Mouse (Mus musculus) erythroid progenitor cell, adult 5-6 weeks (primary cell): ENCODE measurements at regions not wholly inside any gene's neighbourhood (a gene's known extent, or its start where the extent isn't known, plus 50 kb on each side); places are given as distances from the start of the nearest gene placed in this dataset.
"Not testable (repeated sequence)": the region's sequence is repeated elsewhere in the genome, so short reads cannot be mapped to it uniquely, and the experiment has no call there.

Experiments used
- ATAC-seq: replicated peaks from 2 replicates; pipeline ENCODE4 v1.8.0; 2016; ENCODE audit warnings: moderate number of reproducible peaks, mild to moderate bottlenecking, moderate TSS enrichment, inconsistent platforms; ENCODE audit not compliant: poor library complexity, low FRiP score, severe bottlenecking

GRCm38 (mm10) chr10:99558656-99559055 is 200.8 kb downstream of the Csl start:
- no peak for ATAC-seq

DNA sequence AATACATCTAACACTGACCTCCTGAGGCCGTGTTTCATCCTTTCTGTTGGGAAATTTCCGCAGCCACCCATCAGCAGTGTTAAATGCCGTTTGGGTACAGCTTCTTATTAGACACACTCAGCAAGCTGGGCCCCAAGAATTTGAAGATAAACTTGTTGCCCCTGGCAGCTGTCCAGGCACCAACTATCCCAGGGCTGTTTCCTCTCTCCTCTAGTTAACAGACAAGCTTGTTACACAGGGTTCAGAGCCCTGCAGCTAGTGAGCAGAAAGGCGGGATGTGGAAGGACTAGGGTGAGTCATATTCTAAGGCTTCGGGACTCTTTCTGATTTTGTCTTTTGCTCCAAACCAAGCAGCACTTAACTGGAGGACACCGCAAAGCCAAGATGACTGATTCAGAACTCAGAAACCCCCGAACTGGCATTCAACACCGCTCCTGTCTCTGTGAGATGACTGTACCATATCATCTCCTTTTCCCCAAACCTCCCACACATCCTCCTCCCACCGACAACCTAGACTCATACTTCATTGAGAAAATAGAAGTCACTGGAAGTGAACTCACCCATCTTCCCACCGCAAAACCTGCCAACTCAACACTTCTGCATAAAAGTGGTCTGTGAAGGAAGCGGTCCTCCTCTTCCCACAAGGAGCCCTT is 198.2 kb downstream of the Csl start:
- no peak for ATAC-seq

DNA sequence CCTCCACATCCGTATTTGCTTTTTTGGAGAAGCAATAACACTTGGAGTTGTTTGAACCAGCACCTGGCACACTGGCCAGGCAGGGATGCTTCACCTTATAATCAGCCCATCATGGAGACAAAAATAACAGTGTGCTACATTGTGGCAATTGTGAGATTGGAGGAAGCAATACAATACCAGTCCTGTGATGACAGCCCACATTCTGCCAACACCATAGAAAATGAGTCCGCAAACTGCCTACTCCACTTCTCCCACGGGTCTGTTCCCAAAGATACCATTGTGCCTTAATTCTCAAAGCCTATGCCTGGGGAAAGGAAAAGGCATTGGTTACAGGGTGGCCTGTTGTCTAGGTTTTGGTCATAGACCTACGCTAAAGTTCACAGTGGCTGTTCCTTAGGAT is 194.9 kb downstream of the Csl start:
- no peak for ATAC-seq

GRCm38 (mm10) chr10:99568424-99568823 is 191.0 kb downstream of the Csl start:
- no peak for ATAC-seq

- no peak for ATAC-seq
Measured at GRCm38 (mm10) chr10:99570190-99570589, 189.3 kb downstream of the Csl start.

GRCm38 (mm10) chr10:99573997-99574396 is 185.5 kb downstream of the Csl start:
- ATAC-seq = no peak

- no peak for ATAC-seq
Measured at GRCm38 (mm10) chr10:99575294-99575693, 184.2 kb downstream of the Csl start.

- ATAC-seq = no peak
Measured at GRCm38 (mm10) chr10:99576301-99576700, 183.2 kb downstream of the Csl start.

DNA sequence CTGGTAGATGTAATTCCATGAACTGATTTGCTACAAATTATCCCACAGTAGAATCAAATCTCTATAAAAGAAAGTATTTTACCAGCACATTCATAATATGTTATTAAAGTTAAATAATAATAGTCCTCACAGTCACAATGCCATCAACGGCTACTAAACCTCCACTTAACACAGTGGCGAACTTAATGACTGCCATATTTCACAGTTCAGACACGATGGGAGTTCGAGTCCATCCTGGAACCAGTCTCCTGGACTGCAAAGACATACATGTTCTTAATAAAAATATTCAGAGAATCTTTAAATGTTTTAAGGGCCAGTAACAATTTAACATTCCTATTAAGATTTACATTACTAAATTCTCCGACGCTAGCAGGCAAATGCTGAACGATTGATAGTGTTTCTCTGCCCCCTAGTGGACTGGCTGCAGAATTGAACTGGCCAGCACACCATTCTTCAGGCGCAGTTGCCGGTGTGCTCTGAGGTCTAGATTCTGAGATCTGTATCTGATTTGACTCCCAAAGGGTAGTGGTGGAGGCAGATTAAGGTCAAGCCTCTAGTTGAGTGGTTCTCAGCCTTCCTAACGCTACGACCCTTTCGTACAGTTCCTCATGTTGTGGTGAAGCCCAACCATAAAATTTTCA is 182.3 kb downstream of the Csl start:
- no peak for ATAC-seq

GRCm38 (mm10) chr10:99578366-99578765 is 181.1 kb downstream of the Csl start:
- ATAC-seq = no peak

DNA sequence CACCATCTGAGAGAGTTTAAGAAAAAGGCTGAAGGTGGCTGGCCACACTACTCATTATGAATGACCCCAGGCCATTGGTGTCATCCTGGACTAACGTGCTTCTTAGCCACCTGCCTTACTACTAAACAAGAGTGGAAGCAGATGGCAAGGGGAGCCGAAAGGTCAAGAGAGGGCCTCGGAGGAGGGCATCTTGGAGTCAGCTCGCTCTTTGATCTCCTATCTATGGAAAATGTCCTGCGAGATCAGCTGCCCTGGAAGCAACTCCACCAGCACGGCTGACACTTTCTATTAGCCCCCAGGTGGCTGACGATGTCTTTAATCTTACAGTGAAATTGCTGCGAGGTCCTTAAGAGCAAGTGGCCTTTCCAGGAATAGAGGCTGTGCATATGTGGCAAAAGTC is 179.3 kb downstream of the Csl start:
- no peak for ATAC-seq

DNA sequence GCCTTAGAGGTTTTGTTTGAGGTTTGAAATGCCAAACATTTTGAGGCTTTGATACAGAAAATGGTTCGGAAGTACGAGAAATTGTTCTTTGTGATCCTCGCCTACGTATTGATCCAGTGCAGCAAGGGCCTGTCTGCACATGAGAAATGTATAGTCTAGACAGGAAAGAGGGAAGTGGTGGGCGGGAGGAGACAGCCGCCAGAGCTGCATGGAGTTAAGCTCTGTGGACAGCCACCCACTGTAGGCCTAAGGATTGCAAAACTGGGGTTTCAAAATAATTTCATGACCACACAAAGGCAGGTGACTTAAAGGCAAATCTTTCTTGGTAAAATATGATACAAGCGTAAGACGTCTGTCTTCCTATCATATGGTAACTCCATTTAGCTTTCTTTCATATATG is 178.4 kb downstream of the Csl start:
- ATAC-seq = no peak

GRCm38 (mm10) chr10:99584855-99585254 is 174.6 kb downstream of the Csl start:
- ATAC-seq = no peak

DNA sequence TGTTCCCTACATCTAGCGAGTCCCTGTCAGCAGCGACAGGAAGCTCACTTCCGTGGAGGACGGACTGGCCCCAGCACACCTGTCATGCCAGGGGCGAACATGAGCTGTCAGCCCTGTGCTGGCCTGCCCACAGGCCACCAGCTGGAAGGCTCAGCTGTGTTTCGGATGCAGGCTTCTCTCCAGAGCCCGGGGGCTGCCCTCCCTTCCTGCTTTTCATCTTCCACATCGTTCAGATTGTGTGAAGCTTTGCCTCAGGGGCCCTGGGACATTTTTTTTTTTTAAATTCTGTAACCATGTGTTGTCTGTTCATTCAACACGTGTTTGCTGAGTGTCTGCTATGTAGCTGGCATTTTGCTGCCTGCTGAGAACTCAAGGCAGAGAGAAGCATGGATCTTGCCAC is 167.2 kb downstream of the Csl start:
- ATAC-seq = no peak

DNA sequence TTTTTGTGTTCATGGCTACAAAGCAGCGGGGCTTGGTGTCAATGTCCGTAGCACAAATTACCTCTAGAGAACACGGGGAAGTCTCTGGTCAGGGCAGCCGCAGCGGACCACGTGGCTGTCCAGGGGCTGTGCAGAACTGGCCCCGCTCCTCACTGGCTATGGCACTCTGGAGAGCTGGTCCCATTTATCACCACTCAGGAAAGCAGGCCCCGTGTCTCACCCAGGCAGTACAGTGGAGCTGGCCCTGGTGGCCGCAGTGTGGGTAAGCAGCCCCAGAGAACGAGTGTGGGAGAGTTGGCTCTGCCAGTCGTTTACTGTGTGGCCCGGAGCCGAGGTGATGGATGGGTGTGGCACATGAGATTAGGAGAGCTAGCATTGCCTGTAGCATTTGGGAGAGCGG is 163.8 kb downstream of the Csl start:
- no peak for ATAC-seq

GRCm38 (mm10) chr10:99599142-99600120 is 160.0 kb downstream of the Csl start:
- ATAC-seq = not testable (repeated sequence)

GRCm38 (mm10) chr10:99602331-99602730 is 157.1 kb downstream of the Csl start:
- ATAC-seq = no peak

- no peak for ATAC-seq
Measured at GRCm38 (mm10) chr10:99604172-99604571, 155.3 kb downstream of the Csl start.

GRCm38 (mm10) chr10:99608477-99608876 is 151.0 kb downstream of the Csl start:
- ATAC-seq = no peak

DNA sequence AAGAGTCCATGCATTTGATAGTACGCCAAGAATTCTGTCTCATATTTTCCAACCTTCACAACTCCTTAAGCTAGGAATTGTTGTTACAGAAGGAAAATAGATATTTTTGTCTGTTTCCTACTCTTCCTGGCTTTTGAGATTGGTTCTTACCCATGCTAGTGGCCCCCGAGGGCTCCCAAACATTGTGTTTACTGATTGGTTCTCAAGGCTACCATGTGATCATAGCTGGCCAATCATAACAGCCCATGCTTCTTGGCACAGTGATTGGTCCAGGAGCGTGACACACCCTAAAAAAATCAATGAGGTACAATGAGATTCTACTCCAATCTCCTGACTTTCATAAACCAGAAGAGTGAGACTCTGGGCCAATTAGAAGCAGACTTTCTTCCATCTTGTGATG is 150.0 kb downstream of the Csl start:
- no peak for ATAC-seq

GRCm38 (mm10) chr10:99610890-99611289 is 148.6 kb downstream of the Csl start:
- no peak for ATAC-seq
